Comparison of ENCODE assay signal across 12 mouse cellular contexts in the genomic region with DNA sequence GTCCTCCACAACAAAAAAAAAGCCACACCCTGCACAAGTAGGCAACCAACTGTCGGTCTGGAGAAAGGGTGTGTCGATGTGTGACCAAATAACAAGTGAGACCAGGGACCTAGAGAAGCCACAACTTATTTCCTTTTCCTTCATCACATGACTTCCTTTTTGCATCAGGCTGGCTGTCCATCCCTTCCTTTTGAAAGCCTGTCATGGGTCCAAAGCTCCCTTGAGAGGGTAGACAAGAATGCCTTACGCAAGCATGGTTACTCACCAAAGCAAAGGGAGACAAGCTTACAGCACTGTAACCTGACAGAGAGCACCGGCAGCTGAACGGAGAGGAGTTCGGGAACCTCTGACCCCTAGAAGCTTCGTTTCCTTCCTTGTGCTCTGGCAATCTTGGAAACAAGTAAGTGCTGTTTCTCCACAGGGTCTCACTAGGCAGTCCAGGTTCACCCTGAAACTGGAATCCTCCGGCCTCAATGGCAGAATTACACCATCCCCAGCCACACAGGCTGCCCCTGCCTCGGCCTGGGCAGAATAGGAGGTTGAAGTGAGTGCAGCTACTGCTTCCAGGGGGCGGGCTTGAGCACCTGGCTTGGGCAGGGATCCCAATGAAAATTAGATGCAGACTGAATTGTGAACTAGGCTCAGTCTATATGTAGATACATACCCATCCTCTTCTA.
DNase-seq lines count a peak whose midpoint lies in the region; ATAC-seq and TF ChIP-seq lines count a peak whose summit lies in the region.
"Had no signal": no experiment of that assay in that cellular context is flagged by ENCODE, and none has a peak within 500 bp of the region (broad histone marks: within the 10 kb centered on the region; RNA-seq: fewer than 3 reads in every experiment).

No protein-coding gene starts in this region.

- no peak for DNase-seq in forebrain, embryonic 10.5 days (ENCODE audit: extremely low spot score, low spot score)
- no peak for DNase-seq in hindbrain, postnatal 0 days (ENCODE audit: low spot score)
- no peak for DNase-seq in left cerebral cortex, adult 8-10 months (ENCODE audit: low spot score in 2 of 2)
- no peak for DNase-seq in urinary bladder, postnatal 25 days (ENCODE audit: low spot score)
- no peak for DNase-seq in urinary bladder, postnatal 4 days (ENCODE audit: low spot score in 2 of 2)
- DNase-seq: cerebellum, postnatal 25 days; gastrocnemius, postnatal 36 days; kidney, postnatal 10 days; thymus, adult 2 months had no signal

- H3K27ac ChIP-seq in forebrain, embryonic 13.5 days = peak overlapping the region; percentile 51
- no peak overlapping the region for H3K27ac ChIP-seq in forebrain, embryonic 10.5 days
- H3K27ac ChIP-seq in bone marrow macrophage, adult 2 months (ENCODE audit: insufficient read depth, low read depth, low read length) = peak overlapping the region; percentile 65
- peak overlapping the region; percentile 60 for H3K27ac ChIP-seq in hindbrain, postnatal 0 days
- H3K27ac ChIP-seq in neural tube, embryonic 13.5 days (replicated peaks) = peak overlapping the region; percentile 82

- peaks cover 13% of the 10 kb centered on the region for H3K4me1 ChIP-seq in forebrain, embryonic 13.5 days
- peaks cover 10% of the 10 kb centered on the region; the same call in 1 of the 2 replicates for H3K4me1 ChIP-seq in forebrain, embryonic 10.5 days
- peaks cover 20% of the 10 kb centered on the region for H3K4me1 ChIP-seq in bone marrow macrophage, adult 2 months (ENCODE audit: control insufficient read depth, insufficient read depth, low read length)
- H3K4me1 ChIP-seq in hindbrain, postnatal 0 days (ENCODE audit: insufficient read depth, low read length) = peaks cover 10% of the 10 kb centered on the region
- H3K4me1 ChIP-seq in neural tube, embryonic 13.5 days (replicated peaks) = peaks cover 21% of the 10 kb centered on the region

- H3K4me2 ChIP-seq in forebrain, embryonic 13.5 days = peak overlapping the region; percentile 6; the same call in 1 of the 2 replicates
- H3K4me2 ChIP-seq in hindbrain, postnatal 0 days (ENCODE audit: low read depth, low read length) = peak overlapping the region; percentile 6; the same call in 1 of the 2 replicates
- H3K4me2 ChIP-seq in neural tube, embryonic 13.5 days = no peak overlapping the region; the same call in 1 of the 2 replicates

- peaks cover 14% of the 10 kb centered on the region for H3K36me3 ChIP-seq in forebrain, embryonic 13.5 days (ENCODE audit: poor library complexity, severe bottlenecking)
- H3K36me3 ChIP-seq in forebrain, embryonic 10.5 days (replicated peaks) = peaks cover 27% of the 10 kb centered on the region
- peaks cover 6% of the 10 kb centered on the region for H3K36me3 ChIP-seq in hindbrain, postnatal 0 days (ENCODE audit: insufficient read depth, low read length)
- peaks cover 27% of the 10 kb centered on the region for H3K36me3 ChIP-seq in neural tube, embryonic 13.5 days

- H3K9me3 ChIP-seq in forebrain, embryonic 13.5 days (replicated peaks) = no peaks in the 10 kb centered on the region
- H3K9me3 ChIP-seq in forebrain, embryonic 10.5 days = peaks cover 5% of the 10 kb centered on the region; the same call in 1 of the 2 replicates
- no peaks in the 10 kb centered on the region for H3K9me3 ChIP-seq in hindbrain, postnatal 0 days (ENCODE audit: low read length)
- no peaks in the 10 kb centered on the region for H3K9me3 ChIP-seq in neural tube, embryonic 13.5 days

- no peaks in the 10 kb centered on the region for H3K27me3 ChIP-seq in forebrain, embryonic 13.5 days
- H3K27me3 ChIP-seq in forebrain, embryonic 10.5 days (ENCODE audit: poor library complexity, severe bottlenecking) = no peaks in the 10 kb centered on the region
- no peaks in the 10 kb centered on the region for H3K27me3 ChIP-seq in hindbrain, postnatal 0 days (ENCODE audit: insufficient read depth, low read length)
- H3K27me3 ChIP-seq in neural tube, embryonic 13.5 days = no peaks in the 10 kb centered on the region

- no peak overlapping the region for H3K4me3 ChIP-seq in forebrain, embryonic 13.5 days
- H3K4me3 ChIP-seq in forebrain, embryonic 10.5 days = no peak overlapping the region
- H3K4me3 ChIP-seq in bone marrow macrophage, adult 2 months (ENCODE audit: insufficient read depth, low read length) = no peak overlapping the region
- H3K4me3 ChIP-seq in hindbrain, postnatal 0 days (ENCODE audit: low read length) = no peak overlapping the region
- no peak overlapping the region for H3K4me3 ChIP-seq in neural tube, embryonic 13.5 days

- peak; percentile 55 for ATAC-seq in forebrain, embryonic 13.5 days
- peak; percentile 50 for ATAC-seq in hindbrain, postnatal 0 days
- peak; percentile 68 for ATAC-seq in neural tube, embryonic 13.5 days (ENCODE audit: low read depth)

- 82% methylated on average over 10 of the region's 10 CpGs for WGBS in forebrain, embryonic 13.5 days
- WGBS in forebrain, embryonic 10.5 days = 82% methylated on average over 10 of the region's 10 CpGs
- 61% methylated on average over 10 of the region's 10 CpGs for WGBS in hindbrain, postnatal 0 days
- WGBS in neural tube, embryonic 13.5 days = 59% methylated on average over 10 of the region's 10 CpGs

- no peak for TF ChIP-seq POLR2A in bone marrow macrophage, adult 2 months (IDR thresholded peaks at IDR 0.05; ENCODE audit: borderline replicate concordance, low read depth, low read length)

- H3K9ac ChIP-seq in forebrain, embryonic 13.5 days = no peak overlapping the region
- H3K9ac ChIP-seq in hindbrain, postnatal 0 days (replicated peaks; ENCODE audit: low read length) = no peak overlapping the region
- no peak overlapping the region for H3K9ac ChIP-seq in neural tube, embryonic 13.5 days

- no peak for TF ChIP-seq CTCF in bone marrow macrophage, adult 2 months (IDR thresholded peaks at IDR 0.05; ENCODE audit: low read depth, low read length)
- TF ChIP-seq CTCF in hindbrain, postnatal 0 days (IDR thresholded peaks at IDR 0.05; ENCODE audit: low read depth) = peak; percentile 34; the same call in 1 of the 2 replicates
